Mouse (Mus musculus) cerebellum, postnatal 25 days (tissue): ENCODE measurements at regions not wholly inside any gene's neighbourhood (a gene's known extent, or its start where the extent isn't known, plus 50 kb on each side); places are given as distances from the start of the nearest gene placed in this dataset.

Source experiments
- DNase-seq, 2 experiments: peaks; one replicate each; pipeline ENCODE4 v3.0.0; 2021; ENCODE audit warnings: mixed read lengths in 2 of 2

DNA sequence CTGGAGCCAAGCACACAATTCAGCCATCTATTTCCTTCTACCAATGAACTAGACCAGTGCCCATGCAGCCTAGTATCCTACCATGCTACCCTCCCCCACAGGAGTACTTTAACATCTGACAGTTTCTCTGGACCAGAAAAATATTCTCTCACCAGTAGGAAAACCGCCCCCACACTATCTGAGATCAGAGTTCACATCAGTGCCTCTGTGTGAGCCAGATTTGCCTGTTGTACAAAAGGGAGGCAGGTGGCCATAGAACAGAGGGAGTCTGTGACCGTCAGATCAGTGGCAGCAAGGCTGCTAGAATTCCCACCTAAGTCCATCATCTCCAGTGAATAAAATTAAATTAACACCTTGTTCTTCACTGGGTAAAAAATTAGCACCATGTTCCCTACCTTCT lies 166.5 kb downstream of the Atp23 start:
- DNase-seq = no peak

DNA sequence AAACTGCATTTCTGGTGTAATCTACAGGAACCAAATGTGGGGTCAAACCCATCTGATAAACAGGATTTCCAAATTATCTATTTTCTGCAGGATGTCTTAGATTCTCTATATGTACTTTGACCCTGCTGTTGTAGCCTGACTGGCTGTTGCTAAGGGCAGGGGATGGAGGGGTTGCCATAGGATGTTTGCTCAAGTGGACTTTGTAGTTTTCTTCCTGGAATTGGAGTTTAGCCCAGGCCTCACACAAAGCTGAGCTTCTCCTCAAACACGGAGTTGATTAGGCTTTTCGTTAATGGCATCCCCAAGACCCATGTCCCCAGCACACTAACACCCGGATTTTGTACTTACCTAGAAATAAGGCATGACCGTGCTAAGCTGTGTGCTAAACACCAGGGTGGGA lies 173.3 kb downstream of the Atp23 start:
- DNase-seq = no peak

DNA sequence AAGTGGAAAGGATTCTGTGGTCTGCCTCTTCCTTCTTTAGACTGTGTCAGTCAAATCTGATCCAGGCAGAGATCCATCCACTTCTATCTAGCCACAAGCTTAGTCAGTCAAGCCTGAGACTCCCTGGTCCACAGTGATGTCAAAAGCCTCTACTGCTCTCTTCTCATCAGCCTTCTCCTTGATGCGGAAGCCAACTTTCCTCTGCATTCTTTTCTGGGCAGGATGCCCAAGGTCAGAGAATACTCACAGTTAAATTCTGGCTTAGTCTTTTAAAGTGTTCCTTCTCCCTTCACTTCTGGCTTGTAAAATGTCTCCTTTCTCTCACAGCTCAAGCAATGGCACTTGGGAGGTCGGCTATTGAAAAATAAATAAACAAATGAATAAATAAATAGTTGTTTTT lies 183.2 kb downstream of the Atp23 start:
- no peak for DNase-seq

DNA sequence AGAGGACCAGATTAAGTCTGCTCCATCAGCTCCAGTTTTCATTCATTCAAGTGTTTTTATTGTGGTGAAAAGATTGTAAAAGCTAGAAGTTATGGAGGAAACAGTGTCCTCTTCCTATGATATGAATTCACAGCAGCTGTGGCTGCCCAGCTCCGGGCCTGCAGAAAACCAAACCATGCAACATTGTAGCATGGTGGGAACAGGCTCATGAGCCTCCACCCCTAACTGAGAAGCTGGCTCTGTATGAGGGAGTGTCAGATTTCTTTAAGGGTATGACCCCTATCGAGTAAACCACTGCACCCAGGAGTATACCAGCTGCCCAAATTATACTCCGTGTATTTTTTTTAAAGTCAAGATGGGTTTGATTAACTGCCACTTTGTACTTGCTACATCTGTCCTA lies 189.4 kb downstream of the Atp23 start:
- no peak for DNase-seq

DNA sequence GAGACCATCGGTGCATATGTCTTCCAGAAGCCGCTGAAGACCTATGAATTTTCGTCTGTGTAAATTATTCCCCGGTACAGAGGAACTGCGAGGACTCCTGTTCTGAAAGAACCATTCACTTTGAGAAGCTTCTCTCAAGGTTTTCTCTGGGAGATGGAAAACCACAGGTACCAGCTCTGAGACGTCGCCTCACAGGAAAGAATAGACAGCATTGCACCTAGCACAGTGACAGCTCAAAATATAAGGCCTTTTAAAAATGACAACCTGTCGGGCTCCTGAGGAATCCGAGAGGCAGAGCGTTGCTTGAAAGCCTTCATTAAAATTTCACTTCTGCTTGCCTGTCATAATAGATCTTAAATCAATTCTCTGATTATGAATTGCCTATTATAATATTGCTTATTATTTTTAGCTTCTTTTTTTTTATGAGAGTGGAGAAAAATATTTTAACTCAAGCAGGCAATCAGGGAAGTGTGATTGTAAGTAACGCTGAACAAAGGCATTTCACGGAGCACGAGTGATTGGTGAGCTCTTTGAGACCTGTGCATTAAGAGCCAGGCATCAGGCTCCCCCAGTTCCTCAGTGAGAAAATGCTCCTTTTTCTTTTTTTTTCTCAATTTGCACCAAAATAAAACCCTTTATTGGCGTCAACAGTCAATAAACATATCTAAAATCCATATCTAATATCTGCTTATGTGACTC lies 191.8 kb downstream of the Atp23 start:
- DNase-seq = no peak

DNA sequence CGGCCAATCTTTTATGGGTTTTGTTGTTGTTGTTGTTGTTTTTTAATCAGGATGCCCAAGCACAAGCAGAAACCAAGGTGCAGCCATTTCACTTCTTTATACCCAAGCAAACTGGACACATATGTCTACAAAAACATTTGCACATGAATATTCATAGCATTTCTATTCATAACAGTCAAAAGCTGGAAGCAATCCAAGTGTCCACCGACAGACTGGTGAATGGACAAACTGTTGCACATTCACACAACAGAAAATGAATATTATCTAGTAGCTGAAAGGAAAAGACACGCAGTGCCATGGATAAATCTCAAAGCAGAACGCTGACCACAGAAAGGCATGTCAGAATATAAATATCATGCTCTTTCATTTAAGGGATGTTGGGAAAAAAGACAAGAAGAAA lies 192.4 kb downstream of the Atp23 start:
- DNase-seq = no peak

GRCm38 (mm10) chr10:126708215-126708614 lies 192.9 kb downstream of the Atp23 start:
- no peak for DNase-seq

DNA sequence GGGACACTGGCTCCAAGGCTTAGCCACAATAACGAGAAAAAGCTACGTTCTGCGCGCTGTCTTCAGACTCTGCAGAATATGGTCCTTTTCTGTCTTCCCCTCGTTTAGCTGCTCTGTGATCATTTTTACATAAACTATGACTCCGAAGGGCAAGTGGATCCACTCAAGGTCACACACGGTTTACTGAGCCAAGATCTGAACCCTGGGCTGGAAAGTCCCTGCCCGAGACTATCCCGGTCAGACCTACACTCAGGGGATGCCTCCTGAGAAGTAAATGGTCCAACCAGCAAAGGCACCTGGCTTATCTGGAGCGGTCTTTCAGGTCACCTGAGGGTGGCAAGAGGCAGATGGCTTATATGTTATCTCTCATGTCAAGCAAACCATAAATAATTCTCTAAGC lies 204.1 kb downstream of the Atp23 start:
- no peak for DNase-seq

DNA sequence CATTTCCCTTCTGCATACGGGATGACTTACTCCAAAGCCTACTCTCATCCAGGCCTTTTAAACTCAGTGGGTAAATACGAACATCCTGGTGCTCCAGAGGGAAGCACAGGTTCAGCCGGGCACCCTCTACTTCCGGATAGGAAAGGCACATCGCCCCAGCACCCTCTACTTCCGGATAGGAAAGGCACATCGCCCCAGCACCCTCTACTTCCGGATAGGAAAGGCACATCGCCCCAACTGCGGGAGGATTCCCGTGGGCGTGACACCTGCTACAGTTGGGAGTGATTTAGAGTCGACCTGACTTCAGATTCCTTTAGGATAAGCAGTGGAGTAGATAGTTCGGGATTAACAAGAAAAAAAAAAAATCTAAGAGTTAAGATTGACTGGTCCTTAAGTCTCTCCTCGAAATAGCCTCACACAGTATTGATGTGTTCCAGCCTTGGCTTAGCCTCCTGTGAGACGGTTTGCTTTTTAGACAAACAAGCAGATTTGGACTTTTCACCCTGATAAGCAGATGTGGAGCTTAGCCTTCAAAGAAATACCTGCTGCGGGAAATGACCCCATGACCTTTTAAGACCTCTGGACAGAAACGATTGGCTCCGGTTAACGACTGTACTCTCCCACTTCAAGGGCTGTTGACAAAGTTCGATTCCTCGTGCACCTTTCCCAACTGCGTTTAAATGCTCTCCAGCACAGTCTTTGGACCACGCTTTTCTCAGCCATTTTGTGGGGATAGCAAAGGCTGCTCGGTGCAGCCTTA lies 210.1 kb downstream of the Atp23 start:
- no peak for DNase-seq

DNA sequence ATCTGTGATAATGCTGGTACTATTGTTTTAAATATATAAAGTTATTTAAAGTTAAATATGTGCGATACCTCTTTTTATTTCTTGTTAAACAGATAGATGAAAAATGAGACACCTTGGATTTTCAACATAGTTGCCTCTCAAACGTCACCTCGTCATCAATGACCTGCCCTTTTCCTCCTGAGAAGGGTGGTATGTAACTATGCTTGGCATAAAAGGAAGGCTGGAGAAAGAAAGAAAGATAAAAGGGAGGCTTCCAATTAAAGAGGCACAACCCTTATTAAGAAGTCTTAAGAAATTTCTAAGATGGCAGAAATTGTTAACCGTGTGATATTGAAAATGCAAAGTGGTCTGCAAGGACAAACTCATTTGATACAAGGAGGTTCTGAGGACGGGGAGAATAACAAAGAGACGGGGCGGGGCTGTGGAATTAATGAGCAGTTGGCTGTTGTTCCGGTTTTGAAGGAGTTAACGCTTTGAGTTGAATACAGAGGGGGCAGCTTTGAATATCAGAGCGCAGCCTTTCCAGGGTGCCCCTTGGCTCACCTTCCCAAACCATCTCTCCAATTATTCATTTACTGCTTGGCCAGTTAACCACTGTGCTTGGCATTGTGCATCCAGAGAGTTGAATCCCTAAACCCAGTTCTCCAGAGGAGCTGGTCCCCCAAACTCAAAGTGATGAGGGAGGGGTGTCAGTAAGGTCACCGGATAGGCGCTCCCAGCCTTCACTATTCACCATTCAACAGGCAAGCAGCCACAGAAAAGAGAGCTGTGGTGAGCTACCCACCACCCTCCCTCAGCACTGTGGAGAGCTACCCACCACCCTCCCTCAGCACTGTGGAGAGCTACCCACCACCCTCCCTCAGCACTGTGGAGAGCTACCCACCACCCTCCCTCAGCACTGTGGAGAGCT lies 220.6 kb downstream of the Atp23 start:
- DNase-seq = no peak

DNA sequence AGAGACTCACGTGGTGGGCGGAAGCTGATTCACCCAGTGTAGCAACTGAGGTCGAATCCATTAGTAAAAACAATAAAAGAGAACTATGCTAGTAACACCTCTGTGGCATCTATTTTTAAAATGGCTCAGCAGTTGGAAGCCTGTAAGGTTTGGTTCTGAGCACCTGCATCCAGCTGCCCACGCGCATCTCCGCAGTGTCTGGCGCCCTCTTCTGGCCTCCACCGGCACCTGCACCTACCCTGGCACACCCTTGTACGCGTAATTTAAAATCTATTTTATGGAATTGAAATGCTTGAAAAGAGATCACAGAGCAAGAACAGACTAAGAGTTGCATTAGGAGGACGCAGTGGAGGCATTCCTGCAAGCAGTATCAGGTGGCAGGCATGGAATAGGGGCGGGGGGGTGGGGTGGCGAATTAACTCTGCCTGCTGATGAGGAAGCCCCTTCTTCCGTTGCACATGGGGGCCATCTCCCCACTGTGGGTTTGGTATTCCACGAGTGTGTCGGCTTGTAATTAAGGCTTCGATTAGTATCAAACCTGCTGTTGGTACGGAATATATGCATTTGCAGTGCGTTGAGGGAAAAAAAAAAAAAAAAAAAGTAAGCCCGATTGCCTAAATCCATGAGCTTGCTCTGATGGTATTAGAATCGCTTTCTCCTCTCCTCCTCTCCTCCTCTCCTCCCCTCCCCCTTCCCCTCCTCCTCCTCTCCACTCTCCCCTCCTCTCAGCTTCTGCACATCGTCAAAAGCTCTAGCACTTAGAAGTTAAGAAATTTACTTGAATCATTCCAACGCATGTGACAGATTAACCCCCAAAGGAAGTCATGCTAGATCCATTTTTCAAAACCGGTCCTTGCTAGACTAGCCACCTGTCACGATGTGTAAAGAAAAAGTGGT lies 221.7 kb downstream of the Atp23 start:
- peak in 1 of 2 experiments; percentile 9 for DNase-seq

GRCm38 (mm10) chr10:126673437-126673836 lies 227.7 kb downstream of the Atp23 start:
- no peak for DNase-seq

- no peak for DNase-seq
Measured at GRCm38 (mm10) chr10:126664408-126665083, 236.6 kb downstream of the Atp23 start.

- DNase-seq = no peak
Measured at GRCm38 (mm10) chr10:126663461-126664013, 237.6 kb downstream of the Atp23 start.

DNA sequence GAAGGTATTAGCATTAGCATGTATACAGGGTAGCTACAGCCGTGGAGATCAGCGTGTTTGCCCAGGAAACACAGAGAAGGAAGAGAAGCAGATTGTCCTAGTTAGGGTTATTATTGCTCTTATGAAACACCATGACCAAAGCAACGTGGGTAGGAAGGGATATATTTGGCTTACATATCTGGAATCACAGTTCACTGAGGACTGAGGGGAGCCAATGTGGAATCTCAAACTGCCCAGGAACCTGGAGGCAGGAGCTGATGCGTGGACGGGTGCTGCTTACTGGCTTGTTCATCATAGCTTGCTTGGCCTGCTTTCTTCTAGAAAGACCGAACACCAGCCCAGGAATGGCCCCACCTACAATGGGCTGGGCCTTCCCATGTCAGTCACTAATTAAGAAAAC lies 238.4 kb downstream of the Atp23 start:
- no peak for DNase-seq

DNA sequence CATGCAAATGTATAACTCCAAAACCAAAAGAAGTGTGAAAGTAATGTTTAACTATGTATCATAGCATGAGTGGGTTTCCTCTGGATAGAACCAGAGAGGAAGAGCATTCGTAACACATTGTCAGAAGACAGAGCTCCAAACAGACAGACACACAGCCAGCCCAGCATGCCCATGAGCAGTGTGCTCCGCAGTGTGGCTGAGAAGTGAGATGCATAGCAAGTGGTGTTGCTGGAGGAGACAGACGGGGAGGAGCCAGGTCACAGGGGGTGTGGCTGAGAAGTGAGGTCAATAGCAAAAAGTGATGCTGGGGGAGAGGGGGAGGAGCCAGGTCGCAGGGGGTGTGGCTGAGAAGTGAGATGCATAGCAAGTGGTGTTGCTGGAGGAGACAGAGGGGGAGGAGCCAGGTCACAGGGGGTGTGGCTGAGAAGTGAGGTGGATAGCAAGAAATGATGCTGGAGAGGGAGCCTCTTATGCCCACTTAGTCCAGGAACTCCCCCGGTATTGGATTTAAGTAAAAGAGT lies 240.0 kb downstream of the Atp23 start:
- DNase-seq = no peak

DNA sequence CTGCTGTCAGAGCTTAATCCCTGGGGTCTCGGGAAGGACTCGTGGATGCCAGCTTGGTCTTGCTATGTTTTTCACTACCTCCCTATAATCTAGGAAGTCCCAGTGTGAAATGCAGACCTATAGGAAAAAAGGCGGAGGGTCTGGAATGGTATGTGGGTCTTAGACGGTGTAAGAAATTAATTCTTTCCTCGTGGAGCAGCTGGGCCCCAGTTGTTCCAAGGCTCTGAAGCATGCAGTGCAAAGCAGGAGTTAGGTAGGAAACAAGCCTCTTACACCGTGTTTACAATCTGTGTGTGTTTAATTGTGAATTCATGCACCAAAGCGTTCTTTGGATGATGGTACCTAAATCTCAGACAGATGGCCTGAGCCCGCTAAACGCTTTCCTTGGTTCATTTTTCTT lies 241.1 kb downstream of the Atp23 start:
- DNase-seq = no peak

DNA sequence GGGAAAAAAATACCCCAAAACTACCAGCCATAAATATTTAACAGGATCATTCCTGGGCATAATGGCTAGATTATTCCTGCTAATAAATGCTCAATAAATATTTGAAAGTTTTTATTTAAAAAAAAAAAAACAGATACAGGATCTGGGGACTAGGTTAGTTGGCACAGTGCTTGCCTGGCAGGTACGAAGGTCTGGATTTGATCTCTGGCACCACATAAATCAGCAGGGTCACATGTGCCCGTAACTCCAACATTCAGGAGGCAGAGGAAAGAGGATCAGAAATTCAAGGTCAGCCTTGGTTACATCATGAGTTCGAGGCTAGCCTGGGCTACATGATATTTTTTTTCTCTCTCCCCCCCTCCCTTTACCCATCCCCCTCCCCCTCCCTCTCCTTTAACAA lies 248.5 kb downstream of the Atp23 start:
- no peak for DNase-seq

GRCm38 (mm10) chr10:126646587-126646986 lies 254.6 kb downstream of the Atp23 start:
- no peak for DNase-seq

GRCm38 (mm10) chr10:126641792-126642289 lies 259.3 kb downstream of the Atp23 start:
- peak; percentile 26 to 36 for DNase-seq

- no peak for DNase-seq
Measured at GRCm38 (mm10) chr10:126634731-126635130, 266.4 kb downstream of the Atp23 start.
